Mouse (Mus musculus) midbrain, embryonic 11.5 days (tissue): Measurements from ENCODE around the gene Egln3. TPM values are rescaled to one million over a fixed set of nuclear protein-coding genes. Genes with fewer than 3 reads are reported as not detected.

ENCODE experiments used
- ATAC-seq: fragments of 200-750 bp; cut with Nextera tagmentation; 2 replicates; pipeline ENCODE4 v1.8.0; 2017; ENCODE audit warnings: moderate TSS enrichment, moderate library complexity; ENCODE audit not compliant: low FRiP score
- DNase-seq: peaks from one replicate; pipeline ENCODE4 v3.0.0; 2015; ENCODE audit warnings: low spot score; ENCODE audit errors: missing footprints
- H3K27ac ChIP-seq: fragments of 300-500 bp; sonication (generic); 2 replicates; pipeline ENCODE4 v1.5.1; 2014; ENCODE audit warnings: low read depth, low read length
- H3K27me3 ChIP-seq: fragments of 300-500 bp; sonication (generic); 2 replicates; pipeline ENCODE4 v1.6.1; 2014; ENCODE audit warnings: mild to moderate bottlenecking, low read length, moderate library complexity, mixed read lengths; ENCODE audit not compliant: control insufficient read depth, insufficient read depth
- H3K36me3 ChIP-seq: fragments of 300-500 bp; sonication (generic); 2 replicates; pipeline ENCODE4 v1.6.1; 2014; ENCODE audit warnings: mild to moderate bottlenecking, low read length, moderate library complexity, mixed read lengths; ENCODE audit not compliant: control insufficient read depth, insufficient read depth
- H3K4me1 ChIP-seq: fragments of 300-500 bp; sonication (generic); 2 replicates; pipeline ENCODE4 v1.6.1; 2014; ENCODE audit warnings: low read length; ENCODE audit not compliant: control insufficient read depth, insufficient read depth
- H3K4me2 ChIP-seq: fragments of 300-500 bp; sonication (generic); 2 replicates; pipeline ENCODE4 v1.6.1; 2014; ENCODE audit warnings: mild to moderate bottlenecking, moderate library complexity
- H3K4me3 ChIP-seq: fragments of 300-500 bp; sonication (generic); 2 replicates; pipeline ENCODE4 v1.5.1; 2014; ENCODE audit warnings: low read depth, low read length
- H3K9ac ChIP-seq: fragments of 300-500 bp; sonication (generic); 2 replicates; pipeline ENCODE4 v1.6.1; 2014; ENCODE audit warnings: low read length
- H3K9me3 ChIP-seq: fragments of 300-500 bp; sonication (generic); 2 replicates; pipeline ENCODE4 v1.6.1; 2016; ENCODE audit warnings: low read length; ENCODE audit not compliant: control insufficient read depth
- WGBS: fragments of 180-500 bp; shearing (Covaris S2); extraction: QIAGEN DNeasy Blood & Tissue Kit; methylation state at CpG from one replicate; pipeline ENCODE4 v1.1.7; 2014; 5-methylcytosine and 5-hydroxymethylcytosine counted together
- polyA plus RNA-seq: library from polyadenylated mRNA; unstranded; fragments of >200 nt; fragmentation: Nextera tagmentation; extraction: Ambion mirVana; gene quantifications from 2 replicates; pipeline ENCODE4 v1.2.1, GENCODE M21; 2014

Gene Egln3
- polyA plus RNA-seq, 1 experiment from 2014 or later: 3.8 TPM

DNA sequence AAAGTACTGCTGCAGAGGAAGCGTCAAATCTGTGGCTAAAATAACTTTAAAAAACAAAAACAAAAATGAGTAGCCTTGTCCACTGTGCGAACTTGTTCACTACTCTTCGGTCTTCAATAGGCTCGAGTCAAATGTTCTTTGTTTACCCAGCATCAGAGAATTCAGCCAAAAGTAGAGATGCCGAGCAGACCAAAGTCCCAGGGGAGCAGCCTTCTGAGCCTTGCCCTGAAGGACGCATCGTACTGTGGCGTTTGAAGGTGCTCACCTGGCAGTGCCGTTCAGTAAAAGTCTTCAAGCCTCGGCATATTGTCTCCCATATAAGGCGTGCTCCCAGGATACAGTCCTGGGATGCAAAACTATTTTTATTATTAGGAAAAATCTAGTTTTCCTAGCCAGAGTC is 5.8 kb downstream of the Egln3 start:
- DNase-seq (no peak), ATAC-seq (no peak)
- no peaks in the 10 kb centered on the region for H3K9me3 ChIP-seq
- H3K27me3 ChIP-seq: peaks cover 14% of the 10 kb centered on the region
- no peaks in the 10 kb centered on the region for H3K36me3 ChIP-seq
- 76% methylated on average over 11 of the region's 11 CpGs for WGBS
- no peak overlapping the region for H3K4me3 ChIP-seq
- no peak overlapping the region for H3K9ac ChIP-seq
- no peak overlapping the region for H3K27ac ChIP-seq
- peaks cover 9% of the 10 kb centered on the region for H3K4me1 ChIP-seq
- H3K4me2 ChIP-seq: no peak overlapping the region

DNA sequence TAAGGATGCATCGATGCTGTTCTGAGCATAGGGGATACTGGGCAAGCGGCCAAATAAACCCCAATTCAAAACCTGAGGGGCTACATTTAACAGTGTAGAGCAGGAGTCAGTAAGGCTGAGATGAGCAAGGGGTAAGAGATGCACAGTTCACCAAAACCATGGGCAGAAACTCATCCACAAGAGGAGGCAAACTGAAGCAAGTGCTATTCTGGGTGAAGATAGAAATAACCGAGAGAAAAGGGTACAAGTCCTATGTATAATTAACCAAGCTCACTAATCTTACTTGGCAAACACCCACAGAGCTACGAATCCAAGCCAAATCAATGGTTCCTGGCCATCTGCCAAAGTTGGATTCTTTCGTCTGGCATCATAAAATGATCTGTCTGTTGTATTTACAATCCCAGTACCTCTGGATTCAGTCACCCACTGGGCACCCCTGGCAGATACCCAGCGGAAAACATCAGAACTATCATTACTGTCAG is 6.3 kb downstream of the Egln3 start:
- 75% methylated on average over 6 of the region's 6 CpGs for WGBS
- no peak for DNase-seq
- H3K27ac ChIP-seq: no peak overlapping the region

DNA sequence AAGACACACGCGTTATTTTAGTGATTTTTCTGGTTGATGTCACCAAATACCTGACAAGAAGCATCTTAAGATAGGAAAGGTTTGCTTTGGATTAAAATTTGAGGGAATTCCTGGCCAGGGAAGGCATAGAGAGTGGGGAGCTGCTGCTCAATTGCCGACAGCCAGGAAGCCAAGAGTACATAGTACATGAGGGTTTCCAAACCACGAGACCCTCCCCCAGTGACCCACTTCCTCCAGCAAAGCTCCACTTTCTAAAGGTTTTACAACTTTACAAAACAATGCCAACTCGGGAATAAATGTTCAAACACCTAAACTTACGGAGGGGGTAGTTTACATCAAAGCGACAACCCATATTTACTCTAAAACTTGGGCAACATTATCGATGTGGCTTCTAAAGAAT is 6.8 kb downstream of the Egln3 start:
- H3K27me3 ChIP-seq: peaks cover 5% of the 10 kb centered on the region
- H3K4me2 ChIP-seq: no peak overlapping the region
- peaks cover 15% of the 10 kb centered on the region for H3K4me1 ChIP-seq
- ATAC-seq (no peak), DNase-seq (no peak)
- no peaks in the 10 kb centered on the region for H3K36me3 ChIP-seq
- H3K27ac ChIP-seq: no peak overlapping the region
- WGBS: 86% methylated on average over 8 of the region's 8 CpGs
- H3K9me3 ChIP-seq: no peaks in the 10 kb centered on the region
- H3K4me3 ChIP-seq: no peak overlapping the region
- no peak overlapping the region for H3K9ac ChIP-seq

More for the DNA sequence above, 6.3 kb downstream of the Egln3 start:
- Histone ChIP-seq H3K27me3 (peaks cover 9% of the 10 kb centered on the region), H3K4me3 (no peak overlapping the region), H3K9ac (no peak overlapping the region), H3K36me3 (no peaks in the 10 kb centered on the region), H3K4me2 (no peak overlapping the region), H3K4me1 (peaks cover 13% of the 10 kb centered on the region), H3K9me3 (no peaks in the 10 kb centered on the region)
- ATAC-seq: no peak

DNA sequence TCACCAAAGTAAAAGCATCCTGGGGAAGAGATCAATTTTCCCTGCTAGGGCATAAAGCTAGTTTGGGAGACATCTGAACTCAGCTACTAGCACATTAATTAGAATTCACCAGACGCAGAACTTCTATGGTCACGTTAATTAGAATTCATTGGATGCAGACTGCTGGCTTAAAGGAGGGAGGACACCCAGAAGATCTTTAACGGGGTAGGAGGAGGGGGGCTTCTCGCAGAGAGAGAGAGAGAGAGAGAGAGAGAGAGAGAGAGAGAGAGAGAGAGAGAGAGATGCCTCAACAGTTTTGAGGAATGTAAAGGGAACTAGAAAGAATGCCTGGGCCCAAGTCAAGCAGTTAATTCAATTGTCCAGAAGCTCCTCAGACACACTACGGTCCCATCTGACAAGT is 9.5 kb downstream of the Egln3 start:
- no peak overlapping the region for H3K9ac ChIP-seq
- H3K27ac ChIP-seq: no peak overlapping the region
- no peak for DNase-seq
- peaks cover 25% of the 10 kb centered on the region for H3K4me1 ChIP-seq
- 18% methylated on average over 5 of the region's 5 CpGs for WGBS
- no peaks in the 10 kb centered on the region for H3K36me3 ChIP-seq
- no peaks in the 10 kb centered on the region for H3K27me3 ChIP-seq
- no peaks in the 10 kb centered on the region for H3K9me3 ChIP-seq
- no peak overlapping the region for H3K4me3 ChIP-seq
- no peak overlapping the region for H3K4me2 ChIP-seq
- ATAC-seq: no peak

DNA sequence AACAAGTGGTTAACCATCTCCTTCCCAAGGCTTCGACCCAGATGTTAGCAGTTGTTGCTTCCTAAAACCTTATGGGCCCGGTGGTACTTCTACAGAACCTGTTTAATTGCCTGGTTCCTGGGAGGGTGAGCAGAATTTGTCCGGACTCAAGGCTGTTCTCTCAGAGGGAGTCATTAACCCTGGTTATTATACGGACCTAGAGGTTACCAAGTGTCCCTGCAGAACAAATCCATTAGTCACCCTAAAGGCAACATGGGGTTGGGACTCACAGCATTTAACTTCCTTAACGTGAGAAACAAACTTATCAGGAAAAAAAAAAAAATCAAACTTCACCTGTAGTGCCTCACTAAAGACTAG is 11.4 kb downstream of the Egln3 start:
- Histone ChIP-seq H3K27me3 (no peaks in the 10 kb centered on the region), H3K4me1 (peaks cover 25% of the 10 kb centered on the region), H3K4me3 (peak overlapping the region; percentile 2; the same call in 1 of the 2 replicates), H3K36me3 (no peaks in the 10 kb centered on the region), H3K27ac (peak overlapping the region; percentile 41; the same call in 1 of the 2 replicates), H3K9me3 (no peaks in the 10 kb centered on the region), H3K9ac (peak overlapping the region; percentile 32; the same call in 1 of the 2 replicates), H3K4me2 (peak overlapping the region; percentile 38)
- 3% methylated on average over 5 of the region's 5 CpGs for WGBS
- DNase-seq (no peak), ATAC-seq (peak; percentile 51)

DNA sequence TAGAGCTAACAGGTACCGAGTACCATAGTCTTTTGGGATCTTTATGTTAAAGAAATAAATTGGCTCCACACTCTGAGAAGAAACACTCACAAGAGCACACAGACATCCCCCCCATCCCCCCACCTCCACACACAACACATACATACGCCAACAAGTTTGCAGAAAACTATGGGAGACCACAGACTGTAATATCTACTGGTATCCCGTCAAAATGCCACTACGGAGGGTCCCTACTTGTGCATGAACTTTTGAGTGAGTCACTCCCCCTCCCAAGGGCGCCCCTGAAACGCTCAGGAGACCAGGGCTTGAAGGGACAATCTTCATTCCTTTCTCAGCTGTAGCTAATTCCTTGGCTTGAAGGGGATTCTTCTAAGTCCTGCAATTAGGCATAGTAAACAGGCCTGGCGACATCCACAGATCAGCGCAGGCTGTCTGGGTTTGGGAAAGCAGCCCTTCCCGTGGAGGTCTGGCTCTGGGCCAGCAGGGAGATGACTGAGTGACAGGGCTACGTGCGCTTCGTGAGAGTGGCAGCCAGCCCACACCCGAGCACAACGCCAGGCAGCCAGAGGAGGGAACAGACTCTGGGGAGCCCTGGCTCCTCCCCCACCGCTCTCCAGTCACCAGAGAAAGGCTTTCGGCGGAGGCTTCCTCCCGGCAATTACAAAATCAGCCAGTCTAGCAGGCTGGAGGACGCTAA is 11.9 kb downstream of the Egln3 start:
- Histone ChIP-seq H3K27me3 (no peaks in the 10 kb centered on the region), H3K9ac (peak overlapping the region; percentile 32; the same call in 1 of the 2 replicates), H3K4me3 (peak overlapping the region; percentile 2; the same call in 1 of the 2 replicates), H3K9me3 (no peaks in the 10 kb centered on the region), H3K36me3 (no peaks in the 10 kb centered on the region), H3K27ac (peak overlapping the region; percentile 41), H3K4me2 (peak overlapping the region; percentile 38), H3K4me1 (peaks cover 25% of the 10 kb centered on the region)
- WGBS: 4% methylated on average over 19 of the region's 19 CpGs
- ATAC-seq (peak; percentile 98), DNase-seq (peak; percentile 98)

DNA sequence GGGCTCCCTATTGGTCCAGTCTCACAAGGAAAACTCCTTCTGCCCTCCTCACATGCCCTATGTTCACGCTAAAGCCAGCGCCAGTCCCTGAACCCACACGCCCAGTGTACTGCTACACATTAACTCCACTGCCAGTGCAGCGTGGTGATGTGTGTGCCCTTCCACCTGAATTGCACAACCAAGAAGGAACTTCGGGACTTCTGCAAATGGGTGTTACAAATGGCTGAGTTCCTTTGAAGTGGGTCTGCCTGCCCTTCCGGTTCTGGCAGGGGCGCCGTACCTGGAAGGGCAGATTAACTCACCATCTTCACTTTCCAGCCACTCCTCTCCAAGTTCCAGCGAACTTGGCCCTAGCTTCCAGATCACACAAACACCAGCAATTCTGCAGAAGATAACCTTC is 12.5 kb downstream of the Egln3 start:
- H3K4me3 ChIP-seq: no peak overlapping the region

DNA sequence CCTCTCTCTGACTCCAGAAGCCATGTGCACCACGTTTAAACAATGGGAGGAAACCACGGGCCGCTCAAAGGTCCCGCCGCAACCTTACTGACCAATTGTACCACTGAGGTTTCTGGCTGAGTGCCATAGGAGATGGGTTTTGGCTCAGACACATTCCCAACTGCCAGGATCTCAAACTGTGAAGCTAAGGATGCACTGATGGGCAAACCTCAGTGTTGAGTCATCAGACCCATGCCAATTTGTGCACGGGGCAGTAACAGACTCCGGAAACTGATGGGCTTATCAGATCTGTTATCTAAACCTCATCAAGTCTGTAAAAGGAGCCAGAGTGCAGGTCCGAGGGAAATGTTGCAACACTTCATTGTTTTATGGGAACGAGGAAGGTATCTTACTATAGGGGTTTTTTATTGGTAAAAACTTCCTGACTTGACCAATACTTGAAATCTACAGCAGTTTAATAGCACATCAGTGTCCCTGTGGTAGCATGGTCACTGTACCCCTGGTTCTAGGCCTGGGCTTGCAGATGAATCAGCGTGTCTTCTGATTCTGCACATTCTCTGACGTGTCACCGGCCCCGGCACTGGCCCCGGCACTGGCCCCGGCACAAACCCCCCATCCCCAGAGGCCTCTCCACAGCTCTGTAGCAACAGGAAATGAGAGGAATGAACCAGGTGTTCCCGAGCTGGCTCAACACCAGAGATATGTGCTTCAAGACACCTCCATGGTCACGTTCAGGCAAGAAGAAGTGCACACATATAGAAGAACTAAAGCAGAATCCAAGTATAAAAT is 15.7 kb downstream of the Egln3 start:
- no peak for DNase-seq
- Histone ChIP-seq H3K4me2 (no peak overlapping the region), H3K27me3 (no peaks in the 10 kb centered on the region), H3K9me3 (no peaks in the 10 kb centered on the region), H3K27ac (no peak overlapping the region), H3K4me3 (no peak overlapping the region), H3K36me3 (no peaks in the 10 kb centered on the region), H3K4me1 (peaks cover 18% of the 10 kb centered on the region), H3K9ac (no peak overlapping the region)
- ATAC-seq: no peak
- WGBS: 88% methylated on average over 17 of the region's 17 CpGs

More for the DNA sequence above, 12.5 kb downstream of the Egln3 start:
- ATAC-seq: no peak
- Histone ChIP-seq H3K4me2 (peak overlapping the region; percentile 38; the same call in 1 of the 2 replicates), H3K9me3 (no peaks in the 10 kb centered on the region), H3K36me3 (no peaks in the 10 kb centered on the region), H3K27ac (peak overlapping the region; percentile 3; the same call in 1 of the 2 replicates), H3K27me3 (no peaks in the 10 kb centered on the region), H3K4me1 (peaks cover 25% of the 10 kb centered on the region), H3K9ac (peak overlapping the region; percentile 11; the same call in 1 of the 2 replicates)
- 51% methylated on average over 9 of the region's 9 CpGs for WGBS
- no peak for DNase-seq
